Mouse (Mus musculus) olfactory bulb, adult 2 months (tissue): ENCODE measurements around the gene Smarca4. TPM values are rescaled to one million over a fixed set of nuclear protein-coding genes. Genes with fewer than 3 reads are reported as not detected.
"Not testable (repeated sequence)": the region's sequence is repeated elsewhere in the genome, so short reads cannot be mapped to it uniquely, and the experiment has no call there.

ENCODE experiments used
- H3K27ac ChIP-seq: fragments of 200-500 bp; 2 replicates; pipeline ENCODE4 v1.5.1; 2012; ENCODE audit warnings: low read depth, low read length; ENCODE audit not compliant: insufficient read depth
- H3K4me1 ChIP-seq: fragments of 200-500 bp; 2 replicates; pipeline ENCODE4 v1.6.1; 2012; ENCODE audit warnings: low read length; ENCODE audit not compliant: control insufficient read depth, insufficient read depth
- H3K4me3 ChIP-seq: fragments of 200-500 bp; 2 replicates; pipeline ENCODE4 v1.5.1; 2012; ENCODE audit warnings: mild to moderate bottlenecking, low read depth, low read length, moderate library complexity; ENCODE audit not compliant: insufficient read depth
- CTCF ChIP-seq: fragments of 200-500 bp; IDR thresholded peaks from 2 replicates; pipeline ENCODE4 v1.5.1; 2012; ENCODE audit warnings: low read depth, mild to moderate bottlenecking, low read length, moderate library complexity; ENCODE audit not compliant: insufficient read depth
- POLR2A ChIP-seq: fragments of 200-500 bp; IDR thresholded peaks from 2 replicates; pipeline ENCODE4 v1.6.1; 2012; ENCODE audit warnings: mild to moderate bottlenecking, low read depth, low read length, moderate library complexity; ENCODE audit not compliant: insufficient read depth
- WGBS: fragments of 180-500 bp; shearing (Covaris S2); methylation state at CpG from one replicate; pipeline ENCODE4 v1.1.7; 2018; 5-methylcytosine and 5-hydroxymethylcytosine counted together
- polyA plus RNA-seq: library from polyadenylated mRNA; stranded (reverse); fragments of >200 nt; gene quantifications from 2 replicates; pipeline ENCODE4 v1.2.4, GENCODE M21; 2012; ENCODE audit warnings: low replicate concordance; ENCODE audit not compliant: missing spikeins, insufficient read depth, insufficient read length

The Smarca4 gene
- polyA plus RNA-seq, 1 experiment = 109 TPM

GRCm38 (mm10) chr9:21587678-21588349 lies 28.2 kb upstream of the Smarca4 start:
- TF ChIP-seq POLR2A = no peak
- no peak for TF ChIP-seq CTCF
- Histone ChIP-seq H3K4me3 (no peak overlapping the region), H3K27ac (no peak overlapping the region), H3K4me1 (peaks cover 10% of the 10 kb centered on the region; the same call in 1 of the 2 replicates)
- WGBS = 78% methylated on average over 23 of the region's 23 CpGs

DNA sequence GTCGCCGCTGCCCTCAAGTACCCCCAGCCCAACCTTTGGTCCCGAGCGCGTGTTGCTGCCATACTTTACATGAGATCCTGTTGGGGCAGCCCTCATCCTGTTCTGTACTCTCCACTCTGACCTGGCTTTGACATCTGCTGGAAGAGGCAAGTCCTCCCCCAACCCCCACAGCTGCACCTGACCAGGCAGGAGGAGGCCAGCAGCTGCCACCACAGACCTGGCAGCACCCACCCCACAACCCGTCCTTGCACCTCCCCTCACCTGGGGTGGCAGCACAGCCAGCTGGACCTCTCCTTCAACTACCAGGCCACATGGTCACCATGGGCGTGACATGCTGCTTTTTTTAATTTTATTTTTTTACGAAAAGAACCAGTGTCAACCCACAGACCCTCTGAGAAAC lies 27.6 kb upstream of the Smarca4 start:
- H3K4me1 ChIP-seq = peaks cover 10% of the 10 kb centered on the region
- H3K4me3 ChIP-seq = no peak overlapping the region
- WGBS = 87% methylated on average over 8 of the region's 8 CpGs
- H3K27ac ChIP-seq = no peak overlapping the region
- no peak for TF ChIP-seq POLR2A
- TF ChIP-seq CTCF = no peak

DNA sequence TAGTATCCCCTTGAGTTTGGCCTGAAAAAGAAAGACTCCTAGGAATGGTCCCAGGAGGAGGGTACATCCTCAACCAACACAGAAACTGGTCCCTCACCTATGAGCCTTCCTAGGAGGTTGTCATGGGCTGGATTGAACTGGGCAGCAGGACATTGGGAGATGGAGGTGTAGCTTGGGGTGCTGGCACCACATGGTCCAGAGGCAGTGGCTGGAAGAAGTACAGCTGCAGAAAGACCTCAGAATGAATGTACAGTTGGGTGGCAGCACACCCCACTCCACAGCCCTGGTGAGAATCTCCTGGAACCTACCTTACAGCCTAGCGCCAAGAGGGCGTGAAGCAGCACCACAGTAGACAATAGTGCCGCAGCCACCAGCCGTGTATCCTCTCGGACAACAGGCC lies 26.4 kb upstream of the Smarca4 start:
- Histone ChIP-seq H3K4me1 (peaks cover 14% of the 10 kb centered on the region), H3K4me3 (no peak overlapping the region), H3K27ac (no peak overlapping the region)
- WGBS = 82% methylated on average over 5 of the region's 5 CpGs
- TF ChIP-seq CTCF (no peak), POLR2A (no peak)

DNA sequence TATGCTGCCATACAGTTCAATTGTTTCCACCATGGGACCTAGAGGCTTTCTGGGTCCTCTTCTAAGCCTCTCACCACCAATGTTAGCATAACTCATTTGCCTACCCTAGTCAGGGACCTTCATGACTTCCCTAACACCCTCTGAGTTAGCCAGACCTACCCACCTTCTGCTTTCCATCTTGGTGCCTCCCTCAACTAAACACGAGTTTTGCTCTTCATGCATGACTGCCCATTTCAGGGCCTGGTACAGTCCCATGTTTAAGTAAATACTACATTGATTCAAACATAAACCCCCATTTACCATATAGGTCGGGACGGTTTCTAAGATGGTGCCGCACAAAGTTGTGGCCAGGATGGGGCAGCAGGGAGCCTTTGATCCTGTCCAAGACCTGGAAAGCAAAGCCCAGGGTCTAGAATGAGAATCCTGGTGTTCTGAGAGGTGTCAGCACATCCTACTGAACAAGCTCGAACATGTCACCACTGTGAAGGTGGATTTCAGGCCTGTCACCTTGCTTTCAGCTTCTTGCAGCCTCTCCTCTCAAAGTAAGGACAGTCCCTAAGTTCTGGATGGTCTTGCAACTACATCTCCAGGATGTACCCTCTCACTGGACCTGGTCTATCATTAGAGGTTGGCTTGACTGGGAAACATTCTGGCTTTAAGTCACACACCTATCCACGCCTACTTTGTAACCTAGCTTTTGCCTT lies 24.7 kb upstream of the Smarca4 start:
- Histone ChIP-seq H3K4me1 (peaks cover 14% of the 10 kb centered on the region), H3K27ac (no peak overlapping the region), H3K4me3 (no peak overlapping the region)
- TF ChIP-seq POLR2A = no peak
- no peak for TF ChIP-seq CTCF
- 72% methylated on average over 6 of the region's 6 CpGs for WGBS

- 16% methylated on average over 17 of the region's 17 CpGs for WGBS
- peak overlapping the region; percentile 68 for H3K4me3 ChIP-seq
- TF ChIP-seq POLR2A (no peak), CTCF (no peak)
- peaks cover 14% of the 10 kb centered on the region for H3K4me1 ChIP-seq
- H3K27ac ChIP-seq = 0 out of 2 replicates have a peak overlapping the region, but pooled peaks have one; percentile 5
Observed at GRCm38 (mm10) chr9:21591831-21592702, 23.9 kb upstream of the Smarca4 start.

GRCm38 (mm10) chr9:21592703-21593121 lies 23.3 kb upstream of the Smarca4 start, which contains the start of the genes Timm29 and Yipf2:
Gene Timm29, plus strand, starts transcription at chr9:21592722.
Gene Yipf2, minus strand, starts transcription at chr9:21592828.
- TF ChIP-seq CTCF (no peak), POLR2A (peak; percentile 43; the same call in 1 of the 2 replicates)
- WGBS = under 1% methylated on average over 30 of the region's 30 CpGs
- Histone ChIP-seq H3K4me1 (peaks cover 9% of the 10 kb centered on the region), H3K4me3 (peak within 1 kb of the TSS; percentile 68), H3K27ac (peak within 1 kb of the TSS; percentile 53; the same call in 1 of the 2 replicates)

DNA sequence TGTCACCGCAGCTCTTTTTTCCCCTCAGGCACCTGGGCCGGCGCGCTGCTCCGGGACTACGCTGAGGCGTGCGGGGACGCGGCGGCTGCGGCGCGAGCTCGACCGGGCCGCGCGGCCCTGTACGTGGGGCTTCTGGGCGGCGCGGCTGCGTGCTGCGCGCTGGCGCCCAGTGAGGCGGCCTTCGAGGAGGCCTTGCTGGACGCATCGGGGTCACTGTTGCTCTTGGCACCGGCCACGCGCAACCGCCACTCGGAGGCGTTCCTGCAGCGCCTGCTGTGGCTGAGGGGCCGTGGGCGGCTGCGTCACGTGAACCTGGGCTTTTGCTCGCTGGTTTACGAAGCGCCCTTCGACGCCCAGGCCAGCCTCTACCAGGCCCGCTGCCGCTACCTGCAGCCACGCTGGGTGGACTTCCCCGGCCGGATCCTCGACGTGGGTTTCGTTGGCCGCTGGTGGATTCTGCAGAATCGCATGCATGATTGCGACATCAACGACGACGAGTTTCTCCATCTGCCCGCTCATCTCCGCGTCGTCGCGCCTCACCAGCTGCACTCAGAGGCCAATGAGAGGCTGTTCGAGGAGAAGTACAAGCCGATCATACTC lies 22.7 kb upstream of the Smarca4 start:
- under 1% methylated on average over 68 of the region's 69 CpGs for WGBS

GRCm38 (mm10) chr9:21594350-21594749 lies 21.6 kb upstream of the Smarca4 start:
- 52% methylated on average over 8 of the region's 8 CpGs for WGBS
- H3K4me3 ChIP-seq = peak overlapping the region; percentile 11; the same call in 1 of the 2 replicates
- H3K27ac ChIP-seq, H3K4me1 ChIP-seq: not testable (repeated sequence)

More for the DNA sequence above, 22.7 kb upstream of the Smarca4 start:
- Histone ChIP-seq H3K4me3 (peak overlapping the region; percentile 68), H3K4me1 (peaks cover 6% of the 10 kb centered on the region), H3K27ac (peak overlapping the region; percentile 53; the same call in 1 of the 2 replicates)
- no peak for TF ChIP-seq CTCF
- no peak for TF ChIP-seq POLR2A
